Mouse (Mus musculus) CH12.LX (cell line): ENCODE measurements around the gene Ppm1b. TPM values are rescaled to one million over a fixed set of nuclear protein-coding genes. Genes with fewer than 3 reads are reported as not detected.

Experiments
- DNase-seq: peaks from one replicate; pipeline ENCODE4 v3.0.0-alpha.2; 2013; ENCODE audit errors: extremely low read depth
- H3K27ac ChIP-seq: 2 replicates; pipeline ENCODE4 v1.5.1; 2012; ENCODE audit warnings: low read depth, mild to moderate bottlenecking, control low read depth, moderate library complexity; ENCODE audit not compliant: insufficient read depth
- H3K27me3 ChIP-seq: replicated peaks from 2 replicates; pipeline ENCODE3; 2012; ENCODE audit warnings: inconsistent platforms
- H3K36me3 ChIP-seq, 2 experiments: replicated peaks in 1 of 2; 2 replicates each; pipeline versions ENCODE3 to v1.6.1; 2012; ENCODE audit warnings: inconsistent platforms in 1 of 2, low read length in 1 of 2, mild to moderate bottlenecking in 1 of 2, mixed read lengths in 1 of 2, moderate library complexity in 1 of 2; ENCODE audit not compliant: control insufficient read depth in 1 of 2, insufficient read depth in 1 of 2
- H3K4me1 ChIP-seq, 2 experiments: 2 replicates each; pipeline ENCODE4 v1.6.1; 2012; ENCODE audit warnings: inconsistent platforms in 1 of 2, moderate library complexity in 1 of 2; ENCODE audit not compliant: insufficient read depth in 2 of 2, control insufficient read depth in 1 of 2
- H3K4me2 ChIP-seq: 2 replicates; pipeline ENCODE4 v1.6.1; 2012; ENCODE audit warnings: low read depth, mild to moderate bottlenecking, control low read depth; ENCODE audit not compliant: poor library complexity, insufficient read depth, severe bottlenecking
- H3K4me3 ChIP-seq, 3 experiments: fragments of 150-350 bp in 1 of 3; sonication (generic) in 1 of 3; replicated peaks in 1 of 3; 2 replicates each; pipeline versions ENCODE3 to v1.5.1; 2011 to 2012; ENCODE audit warnings: low read depth in 2 of 3, low read length in 2 of 3, mild to moderate bottlenecking in 2 of 3, moderate library complexity in 2 of 3, control low read depth in 1 of 3, improper control_type of control experiment in 1 of 3, inconsistent platforms in 1 of 3, mixed read lengths in 1 of 3; ENCODE audit not compliant: poor library complexity in 1 of 3
- H3K79me2 ChIP-seq: replicated peaks from 2 replicates; pipeline ENCODE4 v1.6.1; 2012; ENCODE audit warnings: mild to moderate bottlenecking, moderate library complexity; ENCODE audit not compliant: control insufficient read depth, poor library complexity, insufficient read depth, severe bottlenecking; ENCODE audit errors: extremely low read depth
- H3K9ac ChIP-seq: 2 replicates; pipeline ENCODE4 v1.6.1; 2012; ENCODE audit warnings: low read depth, mild to moderate bottlenecking, control low read depth, moderate library complexity; ENCODE audit not compliant: insufficient read depth
- H3K9me3 ChIP-seq: replicated peaks from 2 replicates; pipeline ENCODE3; 2012; ENCODE audit warnings: low read length, inconsistent platforms, mixed read lengths
- CHD1 ChIP-seq: IDR thresholded peaks from 2 replicates; pipeline ENCODE4 v1.6.1; 2012; ENCODE audit warnings: low read depth, low read length, improper control_type of control experiment, inconsistent platforms
- ETS1 ChIP-seq: conservative IDR thresholded peaks from 2 replicates; pipeline ENCODE4 v1.6.1; 2012; ENCODE audit warnings: low read depth, mild to moderate bottlenecking, inconsistent platforms, low read length, improper control_type of control experiment, moderate library complexity
- JUND ChIP-seq: conservative IDR thresholded peaks from 2 replicates; pipeline ENCODE4 v1.6.1; 2011; ENCODE audit warnings: low read depth, low read length, improper control_type of control experiment
- MAX ChIP-seq: IDR thresholded peaks from 2 replicates; pipeline ENCODE4 v1.6.1; 2011; ENCODE audit warnings: low read length, improper control_type of control experiment
- MAZ ChIP-seq: IDR thresholded peaks from 2 replicates; pipeline ENCODE4 v1.6.1; 2012; ENCODE audit warnings: low read depth, mild to moderate bottlenecking, inconsistent platforms, low read length, improper control_type of control experiment, moderate library complexity
- MXI1 ChIP-seq: IDR thresholded peaks from 2 replicates; pipeline ENCODE4 v1.6.1; 2011; ENCODE audit warnings: mild to moderate bottlenecking, low read depth, low read length, improper control_type of control experiment
- MYC ChIP-seq: IDR thresholded peaks from 2 replicates; pipeline ENCODE4 v1.6.1; 2011; ENCODE audit warnings: low read depth, mild to moderate bottlenecking, improper control_type of control experiment, low read length
- NELFE ChIP-seq: IDR thresholded peaks from 2 replicates; pipeline ENCODE4 v1.6.1; 2011; ENCODE audit warnings: low read depth, low read length, improper control_type of control experiment
- NRF1 ChIP-seq: IDR thresholded peaks from 2 replicates; pipeline ENCODE4 v1.6.1; 2014; ENCODE audit warnings: low read depth, mild to moderate bottlenecking, inconsistent platforms, low read length, improper control_type of control experiment, moderate library complexity
- RAD21 ChIP-seq: IDR thresholded peaks from 2 replicates; pipeline ENCODE4 v1.6.1; 2011; ENCODE audit warnings: low read depth, mild to moderate bottlenecking, low read length, improper control_type of control experiment, moderate library complexity
- RCOR1 ChIP-seq: conservative IDR thresholded peaks from 2 replicates; pipeline ENCODE4 v1.6.1; 2012; ENCODE audit warnings: low read depth, mild to moderate bottlenecking, inconsistent platforms, low read length, improper control_type of control experiment
- UBTF ChIP-seq: IDR thresholded peaks from 2 replicates; pipeline ENCODE4 v1.6.1; 2012; ENCODE audit warnings: low read depth, mild to moderate bottlenecking, inconsistent platforms, low read length, improper control_type of control experiment, moderate library complexity
- USF1 ChIP-seq: IDR thresholded peaks from 2 replicates; pipeline ENCODE4 v1.6.1; 2014; ENCODE audit warnings: low read depth, mild to moderate bottlenecking, inconsistent platforms, low read length, improper control_type of control experiment
- USF2 ChIP-seq: conservative IDR thresholded peaks from 2 replicates; pipeline ENCODE4 v1.6.1; 2011; ENCODE audit warnings: low read depth, low read length, improper control_type of control experiment
- ZKSCAN1 ChIP-seq: IDR thresholded peaks from 2 replicates; pipeline ENCODE4 v1.6.1; 2012; ENCODE audit warnings: low read depth, inconsistent platforms, low read length, improper control_type of control experiment, borderline replicate concordance
- ZNF384 ChIP-seq: IDR thresholded peaks from 2 replicates; pipeline ENCODE4 v1.6.1; 2012; ENCODE audit warnings: low read depth, low read length, improper control_type of control experiment, inconsistent platforms
- dilution Hi-C: fragments of 300-500 bp; cut with MboI; formaldehyde crosslinking; loops from 2 replicates; pipeline ENCODE4 v1.14.3; 2020; ENCODE audit warnings: low sequenced_read_pairs; ENCODE audit not compliant: extremely low pct_unique_long_range_greater_than_20kb, extremely low pct_ligation_motif_present
- in situ Hi-C: fragments of 300-500 bp; cut with MboI; formaldehyde crosslinking; loops from 3 replicates; pipeline ENCODE4 v1.14.3; 2019; ENCODE audit warnings: low sequenced_read_pairs, low pct_ligation_motif_present, low pct_unique_long_range_greater_than_20kb, mixed read lengths
- polyA plus RNA-seq: library from polyadenylated mRNA; unstranded; fragments of >175 nt; gene quantifications from 2 replicates; pipeline ENCODE4 v1.2.1, GENCODE M21; 2012; ENCODE audit warnings: low read depth; ENCODE audit not compliant: insufficient read length
- total RNA-seq, 2 experiments: library from RNA; depleted of rRNA; stranded (reverse); fragments of 300-350 nt in 1 of 2; fragments of >200 nt in 1 of 2; gene quantifications; 2 replicates each; pipeline ENCODE4 v1.2.3; 2012 to 2014

The Ppm1b gene
- total and polyA plus RNA-seq, 3 experiments, result 37.7 to 49.6 (median 39.5) TPM

GRCm38 (mm10) chr17:84952521-84952920 lies 4.0 kb upstream of the Ppm1b start:
- Histone ChIP-seq H3K79me2 (no peaks in the 10 kb centered on the region), H3K9ac (no peak overlapping the region), H3K27ac (no peak overlapping the region), H3K4me2 (no peak overlapping the region), H3K9me3 (no peaks in the 10 kb centered on the region), H3K4me1 (peaks cover 0 to 9% of the 10 kb centered on the region in 2 experiments; a peak in 1 of 4 replicates), H3K27me3 (no peaks in the 10 kb centered on the region), H3K4me3 (no peak overlapping the region), H3K36me3 (no peaks in the 10 kb centered on the region)
- no peak for TF ChIP-seq USF1
- no peak for TF ChIP-seq MXI1
- TF ChIP-seq CHD1, result no peak
- no peak for TF ChIP-seq RAD21
- TF ChIP-seq MYC, result no peak
- no peak for TF ChIP-seq JUND
- no peak for TF ChIP-seq ZKSCAN1
- no peak for DNase-seq
- in situ Hi-C loops (no loop called here), dilution Hi-C loops (no loop called here)

GRCm38 (mm10) chr17:84953776-84954175 lies 2.8 kb upstream of the Ppm1b start:
- H3K4me1 ChIP-seq, result peaks cover 0 to 9% of the 10 kb centered on the region in 2 experiments; a peak in 1 of 4 replicates
- TF ChIP-seq ZNF384 (no peak), ETS1 (no peak), UBTF (no peak), RAD21 (no peak), MAX (no peak), USF2 (no peak), MAZ (no peak), CHD1 (no peak), NRF1 (no peak), ZKSCAN1 (no peak), NELFE (no peak), RCOR1 (no peak), USF1 (no peak)
- no peak overlapping the region for H3K4me2 ChIP-seq
- no peak overlapping the region for H3K4me3 ChIP-seq
- no peak for DNase-seq
- H3K36me3 ChIP-seq, result no peaks in the 10 kb centered on the region
- no peak overlapping the region for H3K27ac ChIP-seq
- in situ Hi-C loops, result no loop called here
- H3K79me2 ChIP-seq, result peaks cover 5% of the 10 kb centered on the region; the same call in 1 of the 2 replicates
- no peaks in the 10 kb centered on the region for H3K9me3 ChIP-seq
- H3K27me3 ChIP-seq, result no peaks in the 10 kb centered on the region
- dilution Hi-C loops, result no loop called here
- H3K9ac ChIP-seq, result no peak overlapping the region
